Mouse (Mus musculus) adrenal gland, postnatal 14 days (tissue): ENCODE results near the gene Hmx1. TPM values are rescaled to one million over a fixed set of nuclear protein-coding genes. Genes with fewer than 3 reads are reported as not detected.

ENCODE experiments used
- DNase-seq: peaks from one replicate; pipeline ENCODE4 v3.0.0; 2021; ENCODE audit warnings: mixed read lengths
- long read RNA-seq, 2 experiments: library from polyadenylated mRNA; stranded (forward); transcript quantifications; one replicate each; pipeline ENCODE4 v2.0.0; 2021
- total RNA-seq: library from RNA; stranded (reverse); gene quantifications from 2 replicates; pipeline ENCODE4 v1.2.3, GENCODE M21; 2021

Hmx1 gene
- total RNA-seq, result 0.22 and 1.1 TPM in 2 replicates
- long read RNA-seq, experiment 1, partial matches to known transcripts, result 0 of 2 reads
- long read RNA-seq, experiment 1, other reads (novel, unspliced or antisense), result 0 of 2 reads
- long read RNA-seq, experiment 2, result 0 reads

- DNase-seq, result peak; percentile 31
These were observed at the start of gene Hmx1 for GRCm38 (mm10) chr5:35388491-35389111. TSS of gene Hmx1 (plus strand) at chr5:35389108.

GRCm38 (mm10) chr5:35345084-35345483 lies 43.8 kb upstream of the Hmx1 start:
- DNase-seq, result no peak

GRCm38 (mm10) chr5:35348794-35349193 lies 40.1 kb upstream of the Hmx1 start:
- peak; percentile 85 for DNase-seq

GRCm38 (mm10) chr5:35357544-35358440 lies 31.1 kb upstream of the Hmx1 start:
- DNase-seq, result no peak

GRCm38 (mm10) chr5:35361570-35362284 lies 27.2 kb upstream of the Hmx1 start:
- DNase-seq, result peak; percentile 95

- no peak for DNase-seq
These were observed 22.5 kb upstream of the Hmx1 start for GRCm38 (mm10) chr5:35366241-35367032.

GRCm38 (mm10) chr5:35368916-35369315 lies 20.0 kb upstream of the Hmx1 start:
- no peak for DNase-seq

GRCm38 (mm10) chr5:35379066-35379465 lies 9.8 kb upstream of the Hmx1 start:
- DNase-seq, result no peak

GRCm38 (mm10) chr5:35379815-35380214 lies 9.1 kb upstream of the Hmx1 start:
- peak; percentile 49 for DNase-seq

- DNase-seq, result no peak
These were observed 946 bp upstream of the Hmx1 start for GRCm38 (mm10) chr5:35387834-35388490.

- no peak for DNase-seq
These were observed 533 bp downstream of the Hmx1 start for GRCm38 (mm10) chr5:35389441-35389840.

GRCm38 (mm10) chr5:35389915-35390314 lies 1.0 kb downstream of the Hmx1 start:
- no peak for DNase-seq

- DNase-seq, result no peak
These were observed 2.1 kb downstream of the Hmx1 start for GRCm38 (mm10) chr5:35390848-35391655.

- peak; percentile 7 for DNase-seq
These were observed 2.9 kb downstream of the Hmx1 start for GRCm38 (mm10) chr5:35391656-35392333.

- DNase-seq, result no peak
These were observed 3.4 kb downstream of the Hmx1 start for GRCm38 (mm10) chr5:35392334-35392695.

GRCm38 (mm10) chr5:35395566-35396440 lies 6.9 kb downstream of the Hmx1 start:
- DNase-seq, result no peak

GRCm38 (mm10) chr5:35396976-35397641 lies 8.2 kb downstream of the Hmx1 start:
- peak; percentile 11 for DNase-seq

- DNase-seq, result no peak
These were observed 8.9 kb downstream of the Hmx1 start for GRCm38 (mm10) chr5:35397642-35398309.
